Mouse (Mus musculus): ENCODE measurements around the gene Fgfr2.

Fgfr2 gene

GRCm38 (mm10) chr7:130263799-130264351 is 2859.3 kb downstream of the Fgfr2 start:
- in situ Hi-C loops (cut with MboI; ENCODE audit: unreplicated experiment in 2 of 2) = loop anchor here in 1 of 2 experiments (10.0 kb wide), 1 partner anchor 509 kb away; no protein-coding TSS in a partner anchor

GRCm38 (mm10) chr7:130263233-130263594 is 2859.9 kb downstream of the Fgfr2 start:
- in situ Hi-C loops (cut with MboI; ENCODE audit: unreplicated experiment in 2 of 2) = loop anchor here in 1 of 2 experiments (10.0 kb wide), 1 partner anchor 508 kb away; no protein-coding TSS in a partner anchor

- in situ Hi-C loops (cut with MboI; ENCODE audit: unreplicated experiment in 2 of 2) = loop anchor here in 1 of 2 experiments (10.0 kb wide), 1 partner anchor 508 kb away; no protein-coding TSS in a partner anchor
These were observed 2860.5 kb downstream of the Fgfr2 start for GRCm38 (mm10) chr7:130262528-130263232.

GRCm38 (mm10) chr7:130261684-130262527 is 2861.2 kb downstream of the Fgfr2 start:
- in situ Hi-C loops (cut with MboI; ENCODE audit: unreplicated experiment in 2 of 2) = loop anchor here in 1 of 2 experiments (10.0 kb wide), 1 partner anchor 507 kb away; no protein-coding TSS in a partner anchor

GRCm38 (mm10) chr7:130260905-130261683 is 2862.1 kb downstream of the Fgfr2 start:
- in situ Hi-C loops (cut with MboI; ENCODE audit: unreplicated experiment in 2 of 2) = loop anchor here in 1 of 2 experiments (10.0 kb wide), 1 partner anchor 506 kb away; no protein-coding TSS in a partner anchor

- in situ Hi-C loops (cut with MboI; ENCODE audit: unreplicated experiment in 2 of 2) = loop anchor here in 1 of 2 experiments (10.0 kb wide), 1 partner anchor 505 kb away; no protein-coding TSS in a partner anchor
These were observed 2863.1 kb downstream of the Fgfr2 start for GRCm38 (mm10) chr7:130260060-130260459.

- in situ Hi-C loops (cut with MboI; ENCODE audit: unreplicated experiment in 2 of 2) = no loop called here
These were observed 2864.3 kb downstream of the Fgfr2 start for GRCm38 (mm10) chr7:130258704-130259295.

- in situ Hi-C loops (cut with MboI; ENCODE audit: unreplicated experiment in 2 of 2) = no loop called here
These were observed 2865.0 kb downstream of the Fgfr2 start for GRCm38 (mm10) chr7:130257991-130258703.

- in situ Hi-C loops (cut with MboI; ENCODE audit: unreplicated experiment in 2 of 2) = no loop called here
These were observed 2869.9 kb downstream of the Fgfr2 start for GRCm38 (mm10) chr7:130253264-130253663.

GRCm38 (mm10) chr7:130251936-130252523 is 2871.1 kb downstream of the Fgfr2 start:
- in situ Hi-C loops (cut with MboI; ENCODE audit: unreplicated experiment in 2 of 2) = no loop called here

- in situ Hi-C loops (cut with MboI; ENCODE audit: unreplicated experiment in 2 of 2) = no loop called here
These were observed 2872.2 kb downstream of the Fgfr2 start for GRCm38 (mm10) chr7:130250994-130251393.

- in situ Hi-C loops (cut with MboI; ENCODE audit: unreplicated experiment in 2 of 2) = no loop called here
These were observed 2874.7 kb downstream of the Fgfr2 start for GRCm38 (mm10) chr7:130248403-130248802.

GRCm38 (mm10) chr7:130247831-130248230 is 2875.3 kb downstream of the Fgfr2 start:
- in situ Hi-C loops (cut with MboI; ENCODE audit: unreplicated experiment in 2 of 2) = no loop called here

GRCm38 (mm10) chr7:130246483-130246882 is 2876.7 kb downstream of the Fgfr2 start:
- in situ Hi-C loops (cut with MboI; ENCODE audit: unreplicated experiment in 2 of 2) = no loop called here

GRCm38 (mm10) chr7:130244545-130244944 is 2878.6 kb downstream of the Fgfr2 start:
- in situ Hi-C loops (cut with MboI; ENCODE audit: unreplicated experiment in 2 of 2) = no loop called here

GRCm38 (mm10) chr7:130243811-130244210 is 2879.3 kb downstream of the Fgfr2 start:
- in situ Hi-C loops (cut with MboI; ENCODE audit: unreplicated experiment in 2 of 2) = no loop called here

- in situ Hi-C loops (cut with MboI; ENCODE audit: unreplicated experiment in 2 of 2) = no loop called here
These were observed 2883.0 kb downstream of the Fgfr2 start for GRCm38 (mm10) chr7:130240191-130240590.

GRCm38 (mm10) chr7:130237244-130237643 is 2885.9 kb downstream of the Fgfr2 start:
- in situ Hi-C loops (cut with MboI; ENCODE audit: unreplicated experiment in 2 of 2) = no loop called here

- in situ Hi-C loops (cut with MboI; ENCODE audit: unreplicated experiment in 2 of 2) = no loop called here
These were observed 2889.4 kb downstream of the Fgfr2 start for GRCm38 (mm10) chr7:130233777-130234176.
